Mouse (Mus musculus) heart, adult 2 months (tissue): ENCODE measurements around the gene Prkd3.

Source experiments
- CTCF ChIP-seq: fragments of 200-600 bp; IDR thresholded peaks from 2 replicates; pipeline ENCODE4 v1.8.1; 2022; ENCODE audit warnings: antibody characterized with exemption, mild to moderate bottlenecking, moderate library complexity
- EP300 ChIP-seq: fragments of 200-500 bp; IDR thresholded peaks from 2 replicates; pipeline ENCODE4 v1.6.1; 2011; ENCODE audit warnings: low read depth, low read length, control low read depth; ENCODE audit not compliant: insufficient read depth

DNA sequence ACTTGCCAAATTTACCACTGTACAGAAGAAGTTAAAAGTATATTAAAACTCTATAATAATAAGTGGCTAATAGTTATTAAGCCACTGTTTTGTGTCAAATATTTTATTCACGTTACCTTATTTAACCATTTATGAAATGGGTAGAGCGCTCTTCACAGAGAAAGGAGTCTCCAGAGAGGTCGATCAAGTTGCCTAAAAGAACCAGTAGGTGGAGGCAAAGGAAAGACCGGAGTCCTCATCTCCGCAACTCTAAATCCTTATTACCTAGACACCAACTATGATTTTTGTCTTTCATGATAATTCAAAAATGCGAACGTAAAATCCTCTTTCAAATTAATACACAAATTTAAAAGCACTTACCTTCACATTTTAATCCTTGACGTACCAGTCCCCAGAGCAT, 37.5 kb downstream of the Prkd3 start:
- TF ChIP-seq CTCF (peak; percentile 29), EP300 (no peak)
